Mouse (Mus musculus): Measurements from ENCODE around the gene Arvcf. TPM values are rescaled to one million over a fixed set of nuclear protein-coding genes. Genes with fewer than 3 reads are reported as not detected.

Gene Arvcf
- total and polyA plus RNA-seq, 3 experiments: 9.1 to 14.5 TPM; not detected in 1

DNA sequence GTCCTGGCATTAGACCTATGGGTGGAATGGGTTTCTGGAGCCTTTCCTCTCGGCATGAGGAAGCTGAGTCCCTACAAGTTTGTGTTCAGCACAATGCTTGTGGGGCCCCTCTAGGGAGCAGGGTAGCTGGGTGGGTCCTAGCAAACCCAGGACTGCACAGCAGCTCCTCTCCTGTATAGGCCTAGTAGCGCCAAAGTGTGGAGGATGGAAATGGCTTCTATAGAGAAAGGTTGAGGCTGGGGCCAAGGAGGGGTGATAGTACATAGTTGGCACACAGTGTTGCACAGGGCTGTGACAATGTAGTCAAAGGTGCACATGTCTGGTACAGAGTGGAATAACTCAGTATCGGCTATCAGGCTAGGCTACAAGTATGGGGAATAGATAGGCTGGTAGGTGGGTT lies 46.1 kb downstream of the Arvcf start:
- no peak for DNase-seq (ENCODE audit: low read depth, low spot score)
- no peak overlapping the region for H3K9ac ChIP-seq (ENCODE audit: control insufficient read depth, low read depth, low read length, poor library complexity, severe bottlenecking)
- no peak overlapping the region for H3K4me3 ChIP-seq (ENCODE audit: control insufficient read depth in 1 of 2, insufficient read depth in 1 of 2, low read depth in 2 of 2, low read length in 2 of 2)
- H3K27ac ChIP-seq (ENCODE audit: control insufficient read depth, low read depth, low read length): no peak overlapping the region
- H3K4me1 ChIP-seq (ENCODE audit: control insufficient read depth in 1 of 2, insufficient read depth in 2 of 2, low read length in 2 of 2): peaks cover 3 to 15% of the 10 kb centered on the region in 2 experiments
- no peak for TF ChIP-seq ZMIZ1 (IDR thresholded peaks at IDR 0.05; ENCODE audit: low read depth, low read length)
- no peak for TF ChIP-seq TCF12 (IDR thresholded peaks at IDR 0.05; ENCODE audit: low read depth, low read length)
- no peak for TF ChIP-seq RCOR1 (IDR thresholded peaks at IDR 0.05; ENCODE audit: low read depth, low read length)
- no peak for TF ChIP-seq MAFK (IDR thresholded peaks at IDR 0.05; ENCODE audit: borderline replicate concordance, low read depth, low read length)
- no peak for TF ChIP-seq MYB (IDR thresholded peaks at IDR 0.05; ENCODE audit: low read depth, low read length)
- no peak for TF ChIP-seq MAZ (IDR thresholded peaks at IDR 0.05; ENCODE audit: low read depth, low read length)
- no peak for TF ChIP-seq USF2 (IDR thresholded peaks at IDR 0.05; ENCODE audit: borderline replicate concordance in 1 of 2, insufficient read depth in 1 of 2, low read depth in 1 of 2, low read length in 2 of 2)
- no peak for TF ChIP-seq TAL1 (IDR thresholded peaks at IDR 0.05; ENCODE audit: low read length)
- no peaks in the 10 kb centered on the region for H3K27me3 ChIP-seq (ENCODE audit: control insufficient read depth in 1 of 2, insufficient read depth in 2 of 2, low read length in 2 of 2)
- no peaks in the 10 kb centered on the region; a peak in 1 of 4 replicates for H3K36me3 ChIP-seq (ENCODE audit: control insufficient read depth in 1 of 2, insufficient read depth in 2 of 2, low read length in 2 of 2)
- no peaks in the 10 kb centered on the region; the same call in 1 of the 2 replicates for H3K79me2 ChIP-seq (ENCODE audit: control insufficient read depth, insufficient read depth, low read length, poor library complexity)
- H3K9me3 ChIP-seq (replicated peaks; ENCODE audit: insufficient read depth, low read length): no peaks in the 10 kb centered on the region

DNA sequence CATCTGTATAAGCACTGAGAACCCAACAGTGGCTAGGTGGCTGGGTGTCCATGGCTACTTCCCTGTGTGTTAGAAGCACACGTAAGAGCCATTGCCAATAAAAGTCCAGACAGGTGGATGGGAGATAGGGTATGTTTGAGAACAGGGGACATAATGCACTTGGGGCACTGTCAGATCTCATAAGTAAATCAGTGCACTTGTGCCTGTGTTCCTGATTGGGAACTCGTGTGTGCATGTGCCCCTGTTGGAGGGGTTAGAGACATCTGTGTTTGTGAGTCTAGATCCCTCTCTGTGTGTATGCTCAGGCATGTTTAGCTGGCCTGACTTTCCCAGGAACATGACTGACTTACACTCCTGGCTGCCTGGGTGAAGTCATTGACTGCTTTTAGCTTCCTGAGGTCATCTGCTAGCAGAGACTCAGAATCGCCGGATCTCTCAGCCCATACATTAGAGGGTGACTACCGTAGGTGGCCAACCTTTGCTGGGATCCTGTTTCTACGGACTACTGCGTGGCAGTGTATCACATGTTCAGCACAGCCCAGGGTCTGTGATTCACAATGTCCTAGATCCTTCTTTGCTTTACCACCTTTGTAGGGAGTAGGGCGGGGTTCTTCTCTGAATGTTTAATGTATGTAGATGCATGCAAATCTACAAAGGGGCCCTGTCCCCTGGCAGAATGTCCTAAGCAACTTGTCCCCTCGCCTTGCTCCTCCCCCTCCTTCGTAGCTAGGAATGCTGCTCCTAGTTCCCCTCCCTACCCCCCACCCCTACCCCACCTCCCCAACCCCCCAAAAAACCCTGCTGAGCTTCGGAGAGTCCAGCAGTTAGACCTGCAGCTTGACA lies 47.0 kb downstream of the Arvcf start:
- Histone ChIP-seq H3K36me3 (ENCODE audit: control insufficient read depth in 1 of 2, insufficient read depth in 2 of 2, low read length in 2 of 2) (no peaks in the 10 kb centered on the region), H3K4me1 (ENCODE audit: control insufficient read depth in 1 of 2, insufficient read depth in 2 of 2, low read length in 2 of 2) (peaks cover 3 to 9% of the 10 kb centered on the region in 2 experiments; a peak in 2 of 4 replicates)
- TF ChIP-seq SIN3A (IDR thresholded peaks at IDR 0.05; ENCODE audit: low read length) (no peak), MYB (IDR thresholded peaks at IDR 0.05; ENCODE audit: low read depth, low read length) (no peak), MAZ (IDR thresholded peaks at IDR 0.05; ENCODE audit: low read depth, low read length) (no peak), POLR2AphosphoS5 (IDR thresholded peaks at IDR 0.05; ENCODE audit: borderline replicate concordance, low read depth, low read length) (no peak), ETS1 (IDR thresholded peaks at IDR 0.05; ENCODE audit: low read depth, low read length) (no peak), E2F4 (IDR thresholded peaks at IDR 0.05; ENCODE audit: borderline replicate concordance, low read depth, low read length) (no peak), CHD2 (IDR thresholded peaks at IDR 0.05; ENCODE audit: low read length) (no peak), TCF12 (IDR thresholded peaks at IDR 0.05; ENCODE audit: low read depth, low read length) (no peak), RCOR1 (IDR thresholded peaks at IDR 0.05; ENCODE audit: low read depth, low read length) (no peak), MAFK (IDR thresholded peaks at IDR 0.05; ENCODE audit: borderline replicate concordance, low read depth, low read length) (no peak), TBP (IDR thresholded peaks at IDR 0.05; ENCODE audit: low read depth, low read length) (no peak), EP300 (IDR thresholded peaks at IDR 0.05; ENCODE audit: low read depth in 1 of 2, low read length in 2 of 2) (no peak), ZMIZ1 (IDR thresholded peaks at IDR 0.05; ENCODE audit: low read depth, low read length) (no peak), CHD1 (IDR thresholded peaks at IDR 0.05; ENCODE audit: low read depth, low read length) (no peak), MEF2A (IDR thresholded peaks at IDR 0.05; ENCODE audit: extremely low read depth, insufficient replicate concordance, low read depth, low read length, poor library complexity, severe bottlenecking) (no peak), MAX (IDR thresholded peaks at IDR 0.05; ENCODE audit: low read length) (no peak), USF2 (IDR thresholded peaks at IDR 0.05; ENCODE audit: borderline replicate concordance in 1 of 2, insufficient read depth in 1 of 2, low read depth in 1 of 2, low read length in 2 of 2) (no peak), HCFC1 (IDR thresholded peaks at IDR 0.05; ENCODE audit: low read depth, low read length) (no peak)

More for the DNA sequence above, 47.0 kb downstream of the Arvcf start:
- H3K27me3 ChIP-seq (ENCODE audit: control insufficient read depth in 1 of 2, insufficient read depth in 2 of 2, low read length in 2 of 2): no peaks in the 10 kb centered on the region
- H3K79me2 ChIP-seq (ENCODE audit: control insufficient read depth, insufficient read depth, low read length, poor library complexity): no peaks in the 10 kb centered on the region; the same call in 1 of the 2 replicates
- H3K27ac ChIP-seq (ENCODE audit: control insufficient read depth, low read depth, low read length): no peak overlapping the region
- no peak overlapping the region for H3K9ac ChIP-seq (ENCODE audit: control insufficient read depth, low read depth, low read length, poor library complexity, severe bottlenecking)
- no peaks in the 10 kb centered on the region for H3K9me3 ChIP-seq (replicated peaks; ENCODE audit: insufficient read depth, low read length)
- no peak for DNase-seq (ENCODE audit: low read depth, low spot score)
- no peak overlapping the region for H3K4me3 ChIP-seq (ENCODE audit: control insufficient read depth in 1 of 2, insufficient read depth in 1 of 2, low read depth in 2 of 2, low read length in 2 of 2)

All from MEL (cell line).